Mouse (Mus musculus): ENCODE results near the gene Cap2.

The Cap2 gene

DNA sequence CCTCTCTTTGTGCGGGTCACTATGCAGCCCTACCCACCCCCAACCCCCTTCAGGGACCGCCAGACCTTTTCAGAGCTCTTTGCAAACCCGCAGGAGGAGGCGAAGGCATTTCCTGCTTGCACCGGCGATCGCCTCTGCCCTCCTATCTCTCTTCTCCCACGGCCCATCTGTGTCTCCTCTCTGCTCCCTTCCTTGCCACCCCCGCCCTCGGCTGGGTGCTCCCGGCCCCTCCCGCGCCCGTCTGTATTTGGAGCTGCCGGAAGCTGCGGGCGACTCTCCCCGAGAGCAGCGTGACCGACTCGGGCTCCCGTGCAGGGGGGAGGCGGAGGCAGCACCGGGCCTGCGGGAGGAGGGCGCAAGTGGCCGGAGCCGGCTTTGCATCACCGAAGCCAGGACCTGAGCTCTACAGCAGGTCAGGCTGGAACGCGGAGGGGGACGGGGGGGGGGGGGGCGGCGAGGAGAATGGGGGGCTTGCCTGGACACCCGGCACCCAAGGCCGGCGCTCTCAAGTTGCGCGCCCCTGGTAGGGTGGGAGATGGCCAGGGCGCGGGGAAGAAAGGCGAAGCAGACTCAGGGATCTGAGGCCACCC is at the start of gene Cap2:
Cap2 (plus strand) TSS at position 49 of the 590 bp plus-strand sequence.
- DNase-seq (ENCODE audit: low spot score in 2 of 2) = peak; percentile 21 to 48

DNA sequence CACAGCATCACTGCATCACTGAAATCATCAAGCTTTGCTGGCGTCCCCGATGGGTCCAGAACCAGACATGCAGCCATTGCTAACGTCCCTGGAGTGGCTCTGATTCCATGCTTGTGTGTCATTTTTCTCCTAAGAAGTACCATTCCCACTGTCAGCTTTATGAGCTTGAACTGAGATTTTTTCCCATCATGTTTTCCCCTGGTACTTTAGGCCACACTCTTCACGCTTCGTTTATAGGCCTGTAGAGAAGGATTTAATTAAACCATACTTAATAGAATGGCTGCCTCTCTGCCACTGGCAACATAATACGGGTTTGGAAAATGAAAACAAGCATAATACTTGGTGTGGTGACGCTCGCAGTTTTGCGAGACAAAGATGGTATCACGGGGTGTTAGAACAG is 42.1 kb upstream of the Cap2 start:
- DNase-seq (ENCODE audit: low spot score in 2 of 2) = no peak

GRCm38 (mm10) chr13:46462280-46462679 is 39.4 kb upstream of the Cap2 start:
- no peak for DNase-seq (ENCODE audit: low spot score in 2 of 2)

DNA sequence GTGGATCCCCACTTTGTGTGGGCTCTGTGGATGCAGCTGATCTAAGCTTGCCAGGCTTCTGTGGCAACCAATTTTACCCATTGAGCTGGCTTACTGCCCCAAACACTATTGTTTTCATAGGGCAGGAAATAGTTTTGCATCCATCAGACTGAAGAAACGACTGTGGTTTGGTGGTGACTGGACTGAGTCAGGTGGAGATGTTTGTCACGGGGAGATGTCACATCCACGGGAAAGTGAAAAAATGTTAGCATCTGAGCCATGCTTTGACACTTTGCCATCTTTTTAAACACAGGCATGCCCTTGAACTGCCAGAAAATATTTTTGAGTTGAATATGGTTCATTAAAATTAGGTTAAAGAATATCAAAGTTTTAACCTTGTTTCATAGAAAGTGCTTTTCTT is 37.9 kb upstream of the Cap2 start:
- no peak for DNase-seq (ENCODE audit: low spot score in 2 of 2)

DNA sequence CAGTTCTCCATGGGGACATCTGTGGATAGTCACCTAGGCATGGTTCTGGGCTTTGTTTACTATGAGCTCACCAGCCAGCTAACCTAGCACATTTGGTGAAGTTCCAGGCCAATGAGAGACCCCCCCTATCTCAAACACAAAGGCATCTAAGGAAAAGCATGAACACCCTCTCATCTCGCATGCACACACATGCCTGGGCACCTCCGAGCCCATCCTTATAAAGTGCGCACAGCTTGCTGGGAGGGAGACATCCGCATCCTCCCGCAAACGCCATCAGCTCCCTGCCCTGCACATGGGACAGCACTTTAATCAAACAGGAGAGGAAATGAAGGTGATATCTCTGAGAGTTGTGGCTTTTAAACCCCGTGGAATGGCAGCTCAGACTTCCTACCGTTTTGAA is 33.4 kb upstream of the Cap2 start:
- DNase-seq (ENCODE audit: low spot score in 2 of 2) = no peak

- no peak for DNase-seq (ENCODE audit: low spot score in 2 of 2)
These were observed 32.1 kb upstream of the Cap2 start for GRCm38 (mm10) chr13:46469536-46469935.

GRCm38 (mm10) chr13:46481271-46481670 is 20.4 kb upstream of the Cap2 start:
- DNase-seq (ENCODE audit: low spot score in 2 of 2) = no peak

DNA sequence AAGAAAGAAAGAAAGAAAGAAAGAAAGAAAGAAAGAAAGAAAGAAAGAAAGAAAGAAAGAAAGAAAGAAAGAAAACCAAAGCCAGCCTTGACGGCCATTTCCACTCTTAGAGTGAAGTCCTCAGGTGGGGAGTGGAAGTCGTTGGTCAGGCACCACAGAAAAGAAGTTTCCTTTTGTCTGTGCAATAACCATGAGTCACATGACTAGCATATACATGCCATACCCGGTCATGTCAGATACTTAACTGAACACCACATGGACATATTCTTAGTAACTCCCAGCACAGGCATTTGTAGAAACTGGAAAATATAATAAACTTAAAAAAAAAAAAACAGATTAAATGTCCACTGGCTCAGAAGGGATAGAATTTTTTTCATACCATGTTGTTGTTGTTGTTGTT is 16.0 kb upstream of the Cap2 start:
- no peak for DNase-seq (ENCODE audit: low spot score in 2 of 2)

- no peak for DNase-seq (ENCODE audit: low spot score in 2 of 2)
These were observed 13.5 kb upstream of the Cap2 start for GRCm38 (mm10) chr13:46488166-46488565.

GRCm38 (mm10) chr13:46490644-46491043 is 11.0 kb upstream of the Cap2 start:
- no peak for DNase-seq (ENCODE audit: low spot score in 2 of 2)

DNA sequence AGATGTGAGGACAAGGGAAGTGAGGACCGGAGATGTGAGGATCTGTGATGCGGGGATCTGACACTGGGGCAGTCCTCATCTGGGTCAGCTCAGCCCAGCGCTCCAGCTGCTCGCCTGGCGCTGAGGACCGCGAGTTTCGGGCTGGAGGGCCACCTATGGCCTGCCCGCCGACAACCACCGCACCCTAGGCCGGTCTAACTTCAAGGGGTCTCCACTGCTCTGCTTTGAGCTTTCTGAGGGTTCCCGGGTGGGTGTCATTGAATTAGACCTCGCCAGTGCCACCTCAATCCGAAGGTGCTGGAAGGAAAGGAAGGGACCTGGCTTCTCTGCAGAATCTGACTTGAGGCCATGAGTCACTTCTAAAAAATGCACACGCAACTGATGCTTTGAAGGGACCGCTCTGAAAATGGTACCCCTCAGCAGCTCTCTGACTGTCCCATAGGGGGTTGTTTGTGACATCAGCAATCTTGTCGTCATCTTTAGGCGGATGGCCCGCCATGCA is 793 bp downstream of the Cap2 start:
- peak in 1 of 2 experiments; percentile 14 for DNase-seq (ENCODE audit: low spot score in 2 of 2)

DNA sequence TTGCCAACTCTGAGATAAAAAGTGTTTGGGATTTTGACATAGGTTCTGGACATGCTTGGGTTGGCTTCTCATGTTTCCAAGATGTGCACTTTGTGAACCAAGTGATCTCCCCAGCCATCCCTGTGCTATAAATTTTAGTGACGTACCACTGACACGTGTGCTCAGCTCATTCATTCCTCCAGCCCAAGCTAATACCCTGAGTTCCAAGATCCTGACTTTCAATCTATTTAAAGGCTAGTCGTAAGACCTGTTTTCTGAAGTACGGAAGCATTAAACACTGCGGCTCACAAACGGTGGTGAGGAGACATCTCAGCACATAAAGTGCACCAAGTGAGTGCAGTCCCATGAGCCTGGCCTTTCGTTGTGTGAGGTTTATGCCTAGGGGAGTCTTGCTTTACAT is 6.3 kb downstream of the Cap2 start:
- no peak for DNase-seq (ENCODE audit: low spot score in 2 of 2)

DNA sequence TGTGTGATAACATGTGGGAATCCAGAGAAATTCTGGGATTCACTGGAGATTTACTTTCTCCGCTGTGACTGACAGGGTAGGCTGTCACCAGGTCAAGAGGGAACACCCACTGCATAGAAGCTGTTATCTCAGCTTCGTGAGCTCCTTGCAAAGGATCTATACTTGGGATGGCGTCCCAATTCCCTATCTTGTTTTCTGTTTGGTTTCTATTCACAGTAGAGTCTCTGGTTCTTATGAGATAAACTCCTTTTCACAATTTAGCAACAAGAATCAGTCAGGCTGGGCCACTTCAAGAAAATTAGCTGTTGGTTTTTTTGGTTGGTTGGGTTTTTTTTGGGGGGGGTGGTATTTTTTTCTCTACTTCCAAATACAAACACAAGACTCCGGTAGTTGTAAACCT is 7.2 kb downstream of the Cap2 start:
- no peak for DNase-seq (ENCODE audit: low spot score in 2 of 2)

DNA sequence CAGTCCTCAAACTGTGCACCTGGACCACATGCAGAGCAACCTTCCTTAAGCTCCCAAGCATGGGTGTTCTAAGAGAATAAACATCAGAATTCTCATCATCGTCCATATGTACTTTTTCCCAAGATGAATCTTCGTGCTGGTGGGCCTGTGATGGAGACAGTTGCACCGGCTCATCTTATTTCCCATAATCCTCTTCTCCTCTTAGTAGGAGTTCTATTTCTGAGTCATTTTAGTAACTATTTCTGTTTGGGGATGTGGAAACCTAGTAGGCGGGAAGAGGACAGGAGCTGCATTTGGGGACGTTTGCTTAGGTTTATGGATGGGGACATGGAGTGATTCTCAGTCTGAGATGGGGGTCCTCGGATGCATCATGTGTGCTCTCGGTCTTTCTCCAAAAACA is 8.8 kb downstream of the Cap2 start:
- no peak for DNase-seq (ENCODE audit: low spot score in 2 of 2)

DNA sequence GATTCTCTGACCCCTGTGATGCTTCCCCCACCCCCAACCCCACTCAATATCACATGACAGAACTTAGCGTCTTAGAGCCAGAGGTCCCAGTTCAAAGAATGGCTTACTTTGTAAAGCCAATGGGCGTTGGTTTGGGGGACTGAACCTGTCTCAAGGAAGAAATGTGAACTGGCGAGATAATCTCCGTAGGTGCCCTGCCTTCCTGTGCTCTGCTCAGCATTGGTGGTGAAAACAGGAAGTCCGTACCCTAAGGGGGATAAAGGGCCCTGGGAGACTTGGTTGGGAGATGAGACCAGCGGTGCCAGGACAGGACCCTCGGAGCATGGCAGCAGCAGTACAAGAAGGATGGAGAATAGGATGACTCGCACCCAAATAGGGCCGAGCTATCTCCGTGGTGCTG is 12.8 kb downstream of the Cap2 start:
- no peak for DNase-seq (ENCODE audit: low spot score in 2 of 2)

- DNase-seq (ENCODE audit: low spot score in 2 of 2) = no peak
These were observed 13.5 kb downstream of the Cap2 start for GRCm38 (mm10) chr13:46515120-46515523.

GRCm38 (mm10) chr13:46515524-46515923 is 13.9 kb downstream of the Cap2 start:
- DNase-seq (ENCODE audit: low spot score in 2 of 2) = no peak

DNA sequence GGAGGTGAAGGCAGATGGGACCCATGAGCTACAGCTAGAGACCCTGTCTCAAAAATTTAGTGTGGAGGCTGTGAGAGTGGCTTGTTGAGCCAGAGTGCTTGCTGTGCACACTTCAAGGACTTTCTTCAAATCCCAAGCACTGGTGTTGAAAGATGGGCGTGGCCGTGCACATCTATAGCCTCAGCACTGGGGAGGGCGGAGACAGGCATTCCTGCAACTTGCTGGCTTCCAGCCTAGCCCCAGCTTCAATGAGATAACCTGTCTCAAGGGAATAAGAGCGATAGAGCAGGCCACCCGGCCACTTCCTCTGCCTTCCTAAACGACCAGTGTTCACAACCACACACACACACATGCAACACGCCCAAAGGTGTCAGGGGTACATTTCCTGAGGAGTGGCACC is 14.5 kb downstream of the Cap2 start:
- no peak for DNase-seq (ENCODE audit: low spot score in 2 of 2)

- no peak for DNase-seq (ENCODE audit: low spot score in 2 of 2)
These were observed 15.6 kb downstream of the Cap2 start for GRCm38 (mm10) chr13:46517211-46517685.

DNA sequence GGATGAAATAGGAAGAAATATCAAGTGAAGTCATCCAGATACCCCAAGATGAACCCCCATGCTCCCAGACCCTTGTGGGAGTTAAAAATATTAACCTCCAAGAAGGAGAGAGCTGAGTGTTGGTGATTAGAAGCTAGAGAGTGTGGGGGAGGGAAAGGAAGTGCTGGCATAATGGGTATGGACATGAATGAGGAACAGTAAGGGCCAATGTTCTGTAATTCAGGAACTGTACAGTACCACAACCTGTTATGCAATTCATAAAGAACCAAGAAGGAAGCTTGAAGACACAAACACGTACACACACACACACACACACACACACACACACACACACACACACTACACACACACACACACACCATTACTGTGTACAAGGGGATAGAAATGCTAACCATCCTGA is 19.8 kb downstream of the Cap2 start:
- DNase-seq (ENCODE audit: low spot score in 2 of 2) = no peak

DNA sequence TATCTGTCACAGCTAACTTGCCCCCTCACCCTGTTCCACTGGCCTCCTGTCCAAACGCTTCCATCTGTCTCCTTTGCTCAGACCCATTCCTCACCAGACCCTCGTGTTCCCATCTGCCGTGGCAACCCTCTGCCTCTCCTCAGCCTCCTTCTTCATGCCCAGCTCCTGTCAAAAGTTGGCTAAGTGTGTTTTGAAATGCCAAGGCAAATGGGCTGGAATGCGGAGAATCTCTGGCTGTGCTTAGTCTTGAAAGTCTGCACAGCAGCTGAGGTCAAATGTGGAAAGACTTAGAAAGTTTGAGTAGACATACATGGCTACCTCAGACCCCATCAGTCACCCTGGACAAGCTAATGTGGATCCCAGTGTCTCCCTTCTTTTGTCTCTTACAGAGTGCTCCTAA is 21.1 kb downstream of the Cap2 start:
- DNase-seq (ENCODE audit: low spot score in 2 of 2) = no peak

DNA sequence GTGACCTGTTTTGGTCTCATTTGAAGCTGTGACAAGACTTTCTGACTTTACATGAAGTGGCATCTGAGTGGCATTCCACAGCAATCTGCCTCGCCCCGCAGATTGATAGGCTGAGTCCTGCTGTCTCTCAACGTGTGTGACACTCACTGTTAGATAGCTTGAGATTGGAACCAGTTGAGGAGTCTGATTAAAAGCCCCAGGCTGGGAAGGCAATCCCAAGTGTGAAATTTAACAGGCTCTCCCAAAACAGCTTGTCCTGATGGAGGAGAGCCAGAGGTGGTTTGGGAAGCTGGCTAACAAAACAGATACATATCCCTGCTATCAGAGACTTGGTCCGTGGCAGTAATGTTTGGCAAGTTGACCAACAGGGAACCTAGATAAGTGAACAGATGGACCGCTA is 21.6 kb downstream of the Cap2 start:
- DNase-seq (ENCODE audit: low spot score in 2 of 2) = no peak

- no peak for DNase-seq (ENCODE audit: low spot score in 2 of 2)
These were observed 22.1 kb downstream of the Cap2 start for GRCm38 (mm10) chr13:46523712-46524111.

Data from urinary bladder, adult 18-20 months (tissue).